Mouse (Mus musculus): ENCODE measurements around the gene Kcna5.

DNA sequence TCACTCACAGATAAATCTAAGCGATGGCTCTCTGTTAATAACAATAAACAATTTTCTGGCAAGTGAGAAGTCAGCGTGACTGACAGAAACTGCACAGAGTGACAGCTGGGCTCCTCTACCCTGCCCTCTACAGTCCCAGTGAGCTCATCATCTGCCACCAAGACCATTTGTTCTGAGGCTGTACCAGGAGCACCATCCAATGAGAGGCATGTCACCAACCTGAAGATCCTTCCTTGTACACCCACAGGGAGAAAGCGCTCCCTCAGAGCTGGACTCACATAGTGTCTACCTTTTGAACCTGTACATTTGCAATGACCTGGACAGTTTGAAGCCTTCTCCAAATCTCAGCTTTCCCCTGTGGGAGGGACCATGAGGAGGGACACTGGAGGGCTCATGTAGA, 45.4 kb upstream of the Kcna5 start:
- TF ChIP-seq CTCF (IDR thresholded peaks at IDR 0.05; ENCODE audit: control insufficient read depth, insufficient read depth, insufficient read length) (no peak), MYOG (IDR thresholded peaks at IDR 0.05; ENCODE audit: control insufficient read depth, extremely low read depth, insufficient read length) (no peak), MYOD1 (IDR thresholded peaks at IDR 0.05; ENCODE audit: control insufficient read depth, insufficient read length, low read depth) (no peak), MAX (IDR thresholded peaks at IDR 0.05) (no peak), CEBPB (IDR thresholded peaks at IDR 0.05; ENCODE audit: low read depth) (no peak)

Data from C2C12 (cell line).